Mouse (Mus musculus) CH12.LX (cell line): ENCODE data around the gene Prmt3.

ENCODE experiments used
- CTCF ChIP-seq, 2 experiments: IDR thresholded peaks in 1 of 2; conservative IDR thresholded peaks in 1 of 2; 2 replicates each; pipeline ENCODE4 v1.5.1; 2011 to 2012; ENCODE audit warnings: low read depth in 2 of 2, low read length in 2 of 2, improper control_type of control experiment in 1 of 2, inconsistent platforms in 1 of 2, mild to moderate bottlenecking in 1 of 2, moderate library complexity in 1 of 2
- ETS1 ChIP-seq: conservative IDR thresholded peaks from 2 replicates; pipeline ENCODE4 v1.6.1; 2012; ENCODE audit warnings: low read depth, mild to moderate bottlenecking, inconsistent platforms, low read length, improper control_type of control experiment, moderate library complexity
- IRF4 ChIP-seq: IDR thresholded peaks from 2 replicates; pipeline ENCODE4 v1.6.1; 2014; ENCODE audit warnings: low read depth, mild to moderate bottlenecking, inconsistent platforms, low read length, improper control_type of control experiment
- JUND ChIP-seq: conservative IDR thresholded peaks from 2 replicates; pipeline ENCODE4 v1.6.1; 2011; ENCODE audit warnings: low read depth, low read length, improper control_type of control experiment
- MAFK ChIP-seq: IDR thresholded peaks from 2 replicates; pipeline ENCODE4 v1.6.1; 2011; ENCODE audit warnings: low read length, improper control_type of control experiment; ENCODE audit not compliant: insufficient replicate concordance
- POLR2A ChIP-seq: IDR thresholded peaks from 2 replicates; pipeline ENCODE4 v1.6.1; 2011; ENCODE audit warnings: low read depth, mild to moderate bottlenecking, improper control_type of control experiment, low read length
- RCOR1 ChIP-seq: conservative IDR thresholded peaks from 2 replicates; pipeline ENCODE4 v1.6.1; 2012; ENCODE audit warnings: low read depth, mild to moderate bottlenecking, inconsistent platforms, low read length, improper control_type of control experiment
- SMC3 ChIP-seq: IDR thresholded peaks from 2 replicates; pipeline ENCODE4 v1.6.1; 2011; ENCODE audit warnings: low read depth, low read length, improper control_type of control experiment
- TCF12 ChIP-seq: IDR thresholded peaks from 2 replicates; pipeline ENCODE4 v1.6.1; 2014; ENCODE audit warnings: low read depth, mild to moderate bottlenecking, inconsistent platforms, low read length, improper control_type of control experiment
- USF1 ChIP-seq: IDR thresholded peaks from 2 replicates; pipeline ENCODE4 v1.6.1; 2014; ENCODE audit warnings: low read depth, mild to moderate bottlenecking, inconsistent platforms, low read length, improper control_type of control experiment
- USF2 ChIP-seq: conservative IDR thresholded peaks from 2 replicates; pipeline ENCODE4 v1.6.1; 2011; ENCODE audit warnings: low read depth, low read length, improper control_type of control experiment
- ZC3H11A ChIP-seq: IDR thresholded peaks from 2 replicates; pipeline ENCODE4 v1.6.1; 2012; ENCODE audit warnings: low read depth, mild to moderate bottlenecking, inconsistent platforms, low read length, improper control_type of control experiment
- ZKSCAN1 ChIP-seq: IDR thresholded peaks from 2 replicates; pipeline ENCODE4 v1.6.1; 2012; ENCODE audit warnings: low read depth, inconsistent platforms, low read length, improper control_type of control experiment, borderline replicate concordance

DNA sequence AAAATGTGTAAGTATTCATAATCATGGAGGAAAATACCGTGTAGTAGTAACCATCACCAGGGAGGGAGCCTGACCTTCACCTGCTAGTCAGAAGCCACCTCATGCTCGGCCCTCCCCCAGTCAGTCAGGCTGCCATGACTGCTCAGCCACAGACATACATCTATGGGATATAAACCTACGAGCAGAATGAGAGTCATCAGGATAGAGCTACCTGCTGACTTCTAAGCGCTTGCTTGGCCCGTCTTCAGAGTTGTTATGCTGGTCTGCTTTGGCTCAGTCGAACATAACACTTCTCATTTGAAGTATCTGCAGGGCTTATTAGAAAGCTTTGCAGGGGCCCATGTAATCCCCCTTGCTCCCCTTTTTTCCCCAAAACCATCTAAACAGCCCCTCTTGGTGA, 25.4 kb downstream of the Prmt3 start:
- TF ChIP-seq IRF4 (no peak), ETS1 (no peak), USF1 (no peak), JUND (no peak), MAFK (no peak), POLR2A (no peak), ZC3H11A (no peak), CTCF (conservative IDR thresholded peaks at IDR 0.05 in 1 of 2, IDR thresholded peaks at IDR 0.05 in 1 of 2; ENCODE audit: low read depth in 2 of 2, low read length in 2 of 2) (no peak), SMC3 (no peak), USF2 (no peak), TCF12 (no peak), ZKSCAN1 (no peak), RCOR1 (no peak)
